Mouse (Mus musculus): ENCODE measurements around the gene Chst8. TPM values are rescaled to one million over a fixed set of nuclear protein-coding genes. Genes with fewer than 3 reads are reported as not detected.
A peak's percentile ranks its signal among the peaks of the same experiment; 100 is the strongest.

Gene Chst8
- total RNA-seq, 2 experiments from 2014 or later: 0.13 to 0.66 TPM

GRCm38 (mm10) chr7:34722151-34722550, 90.4 kb downstream of the Chst8 start:
- intact Hi-C loops (cut with DNase I; ENCODE audit: low total_unique reads): no loop called here
- DNase-seq: no peak

DNA sequence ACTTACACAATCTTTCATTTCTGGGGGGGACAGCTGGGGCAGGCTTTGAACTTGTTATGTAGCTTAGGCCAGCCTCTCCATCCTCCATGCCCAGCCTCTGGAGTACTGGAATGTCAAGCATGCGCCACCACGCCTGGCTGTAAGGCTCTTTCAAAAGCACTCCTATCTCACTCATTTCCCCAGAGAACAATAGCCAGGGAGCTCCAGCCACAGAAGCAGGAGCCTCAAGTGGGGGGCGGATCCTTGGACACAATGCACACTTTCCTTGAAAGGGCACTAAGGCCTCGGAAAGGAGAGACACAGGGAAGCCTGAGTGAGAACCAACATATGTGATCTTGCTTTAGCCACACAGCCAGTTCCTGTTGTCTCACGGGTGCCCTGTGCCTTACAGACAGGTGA, 90.9 kb downstream of the Chst8 start:
- intact Hi-C loops (cut with DNase I; ENCODE audit: low total_unique reads): no loop called here
- no peak for DNase-seq

DNA sequence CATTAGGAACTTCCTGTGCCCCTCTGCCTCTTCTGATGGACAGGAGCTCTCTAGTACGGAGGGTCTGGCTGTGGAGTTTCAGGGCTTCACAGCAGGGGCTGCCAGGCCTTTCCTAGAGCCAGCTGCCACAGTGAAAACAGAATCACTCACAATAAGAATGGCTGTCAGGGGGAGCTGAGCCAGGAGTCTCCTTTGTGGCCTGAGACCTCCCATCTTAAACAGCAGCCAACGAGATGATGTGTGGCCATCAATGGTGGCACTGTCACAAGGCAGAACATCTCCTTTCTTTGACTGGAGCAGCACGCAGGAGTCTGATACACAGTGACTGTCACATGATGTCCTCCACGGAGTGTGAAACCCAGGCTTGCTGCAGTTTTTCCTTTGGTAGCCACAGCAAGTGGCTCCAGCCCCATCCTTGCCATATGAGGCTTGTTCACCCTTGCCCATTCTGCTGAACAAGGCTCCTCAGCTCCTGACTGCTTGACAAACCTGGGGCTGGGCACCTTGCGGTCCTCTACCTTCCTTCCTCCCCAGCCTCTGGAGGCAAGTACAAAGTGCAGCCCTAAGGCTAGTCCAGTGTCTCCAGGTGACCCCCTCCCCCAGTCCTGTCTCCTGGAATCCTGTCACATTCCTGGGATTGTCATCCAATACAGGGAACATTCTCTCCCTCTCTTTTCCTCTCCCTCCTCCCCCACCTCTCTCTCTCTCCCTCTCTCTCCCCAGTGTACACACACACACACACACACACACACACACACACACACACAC, 91.4 kb downstream of the Chst8 start:
- intact Hi-C loops (cut with DNase I; ENCODE audit: low total_unique reads): no loop called here
- no peak for DNase-seq

DNA sequence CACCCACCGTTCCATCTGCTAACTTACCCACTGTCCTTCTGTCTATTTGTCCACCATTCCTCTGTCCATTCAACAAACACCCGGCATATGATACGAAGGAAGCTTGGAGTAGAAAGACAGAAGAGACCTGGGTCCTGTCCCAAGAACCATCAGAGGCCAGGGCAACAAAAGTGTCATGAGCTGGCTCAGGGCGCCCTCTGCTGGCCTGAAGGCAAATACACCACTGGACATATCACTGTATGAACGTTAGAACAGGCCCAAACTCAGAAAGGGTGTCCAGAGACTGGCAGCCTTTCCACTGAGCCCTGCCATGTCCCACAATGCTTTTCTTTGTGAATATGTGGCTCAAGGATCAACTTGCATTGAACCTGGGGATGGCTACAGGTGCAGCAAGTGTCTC, 92.9 kb downstream of the Chst8 start:
- intact Hi-C loops (cut with DNase I; ENCODE audit: low total_unique reads): loop anchor here (2.0 kb wide), 1 partner anchor 43 kb away; no protein-coding TSS in a partner anchor

GRCm38 (mm10) chr7:34718651-34719050, 93.9 kb downstream of the Chst8 start:
- intact Hi-C loops (cut with DNase I; ENCODE audit: low total_unique reads): loop anchor here (2.0 kb wide), 1 partner anchor 42 kb away; no protein-coding TSS in a partner anchor
- peak; percentile 29 for DNase-seq

More for the DNA sequence above, 92.9 kb downstream of the Chst8 start:
- peak; percentile 69 for DNase-seq

GRCm38 (mm10) chr7:34717161-34717810, 95.2 kb downstream of the Chst8 start:
- intact Hi-C loops (cut with DNase I; ENCODE audit: low total_unique reads): no loop called here
- DNase-seq: no peak

GRCm38 (mm10) chr7:34714848-34715460, 97.6 kb downstream of the Chst8 start:
- DNase-seq: no peak
- intact Hi-C loops (cut with DNase I; ENCODE audit: low total_unique reads): no loop called here

GRCm38 (mm10) chr7:34709111-34709510, 103.4 kb downstream of the Chst8 start:
- DNase-seq: peak; percentile 32
- intact Hi-C loops (cut with DNase I; ENCODE audit: low total_unique reads): no loop called here

DNA sequence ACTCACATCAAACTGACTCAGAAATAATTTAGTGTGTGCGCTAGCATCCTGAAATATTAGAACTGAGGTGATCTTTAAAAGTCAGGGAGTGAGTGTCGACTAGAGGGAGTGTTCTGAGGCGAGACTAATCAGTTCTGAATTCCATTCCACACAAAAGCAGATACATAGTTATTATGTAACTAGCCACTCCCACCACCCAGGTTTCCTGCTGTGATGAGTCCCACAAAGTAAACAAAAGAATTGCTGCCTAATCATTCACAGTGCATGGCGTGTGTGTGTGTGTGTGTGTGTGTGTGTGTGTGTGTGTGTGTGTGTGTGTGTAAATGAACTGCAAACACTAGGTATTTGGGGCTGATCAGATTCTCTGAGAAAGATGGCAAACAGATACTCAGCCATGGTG, 108.1 kb downstream of the Chst8 start:
- DNase-seq: no peak
- intact Hi-C loops (cut with DNase I; ENCODE audit: low total_unique reads): no loop called here

DNA sequence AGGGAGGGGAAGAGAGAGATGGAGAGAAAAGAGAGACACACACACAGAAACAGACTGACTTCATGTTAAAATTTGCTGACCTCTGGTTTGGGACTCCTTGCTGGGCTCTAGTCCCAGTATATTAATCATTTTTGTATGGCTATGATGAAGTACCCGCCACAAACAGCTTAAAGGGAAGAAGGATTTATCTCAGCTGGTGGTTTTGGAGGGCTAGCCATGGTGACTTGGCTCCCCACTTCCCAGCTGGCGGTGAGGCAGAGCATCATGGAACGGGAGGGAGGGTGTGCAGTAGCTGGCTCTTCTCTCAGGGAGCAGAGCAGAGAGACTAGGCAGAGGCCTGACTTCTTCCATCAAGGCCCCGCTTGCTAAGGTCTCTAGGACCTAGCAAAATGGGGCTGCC, 109.1 kb downstream of the Chst8 start:
- DNase-seq: no peak
- intact Hi-C loops (cut with DNase I; ENCODE audit: low total_unique reads): no loop called here

- DNase-seq: peak; percentile 31
- intact Hi-C loops (cut with DNase I; ENCODE audit: low total_unique reads): no loop called here
Observed at GRCm38 (mm10) chr7:34702718-34703351, 109.7 kb downstream of the Chst8 start.

- intact Hi-C loops (cut with DNase I; ENCODE audit: low total_unique reads): no loop called here
- no peak for DNase-seq
Observed at GRCm38 (mm10) chr7:34699888-34700287, 112.6 kb downstream of the Chst8 start.

- intact Hi-C loops (cut with DNase I; ENCODE audit: low total_unique reads): no loop called here
Observed at GRCm38 (mm10) chr7:34698221-34698620, 114.3 kb downstream of the Chst8 start.

GRCm38 (mm10) chr7:34696086-34696485, 116.4 kb downstream of the Chst8 start:
- no peak for DNase-seq
- intact Hi-C loops (cut with DNase I; ENCODE audit: low total_unique reads): no loop called here

More at GRCm38 (mm10) chr7:34698221-34698620, 114.3 kb downstream of the Chst8 start:
- no peak for DNase-seq

DNA sequence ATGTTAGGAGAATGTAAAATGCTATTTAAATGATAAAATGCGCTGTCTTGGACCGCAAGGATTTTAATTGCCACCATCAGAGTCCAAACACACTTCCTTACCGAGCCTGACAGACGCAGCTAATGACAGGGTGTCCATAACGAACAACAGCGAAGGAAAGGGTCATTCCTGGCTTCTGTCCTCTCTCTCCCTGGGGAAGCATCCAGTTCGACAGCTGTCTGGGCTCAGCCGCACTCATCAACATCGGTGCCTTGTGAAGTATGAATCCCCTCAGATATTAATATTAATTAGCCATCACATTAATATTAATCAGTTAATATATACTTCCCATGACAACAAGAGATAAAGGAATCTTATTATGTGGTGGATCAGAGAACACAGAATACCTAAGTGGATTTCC, 117.6 kb downstream of the Chst8 start:
- intact Hi-C loops (cut with DNase I; ENCODE audit: low total_unique reads): no loop called here
- DNase-seq: no peak

DNA sequence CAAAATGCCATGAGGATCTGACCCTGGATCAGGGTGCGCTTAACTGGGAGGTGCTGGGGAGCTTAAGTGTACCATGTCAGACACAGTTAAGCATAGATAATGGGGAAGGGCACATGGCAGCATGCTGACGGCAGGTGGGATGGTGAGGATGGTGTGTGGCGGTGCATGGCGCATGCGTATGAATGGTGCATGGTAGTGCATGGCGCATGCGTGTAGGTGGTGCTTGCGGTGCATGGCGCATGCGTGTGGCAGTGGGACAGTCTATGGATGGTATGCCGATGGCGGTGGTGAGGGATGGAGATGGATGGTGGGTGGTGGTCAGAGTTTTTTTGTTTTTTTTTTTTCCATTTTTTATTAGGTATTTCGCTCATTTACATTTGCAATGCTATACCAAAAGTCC, 118.6 kb downstream of the Chst8 start:
- intact Hi-C loops (cut with DNase I; ENCODE audit: low total_unique reads): no loop called here
- no peak for DNase-seq

DNA sequence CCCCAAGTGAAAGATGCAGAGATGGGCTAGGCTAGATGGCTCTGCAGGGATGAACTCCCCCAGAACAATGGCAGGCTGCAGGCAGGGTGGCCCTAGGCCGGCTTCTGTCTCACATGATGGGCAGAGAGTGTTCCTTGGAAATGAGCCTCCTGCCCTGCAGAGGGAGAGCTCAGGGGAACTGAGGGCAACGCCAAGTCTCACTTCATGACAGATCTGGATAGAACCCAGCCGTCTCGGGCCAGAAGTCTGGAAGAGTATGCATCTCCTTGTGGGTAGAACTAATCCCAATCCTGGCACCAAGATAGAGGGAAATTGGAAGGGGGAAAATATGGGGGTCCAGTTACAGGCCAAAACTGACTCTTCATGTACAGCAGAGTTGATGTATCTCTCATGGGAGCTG, 119.4 kb downstream of the Chst8 start:
- DNase-seq: no peak
- intact Hi-C loops (cut with DNase I; ENCODE audit: low total_unique reads): no loop called here

DNA sequence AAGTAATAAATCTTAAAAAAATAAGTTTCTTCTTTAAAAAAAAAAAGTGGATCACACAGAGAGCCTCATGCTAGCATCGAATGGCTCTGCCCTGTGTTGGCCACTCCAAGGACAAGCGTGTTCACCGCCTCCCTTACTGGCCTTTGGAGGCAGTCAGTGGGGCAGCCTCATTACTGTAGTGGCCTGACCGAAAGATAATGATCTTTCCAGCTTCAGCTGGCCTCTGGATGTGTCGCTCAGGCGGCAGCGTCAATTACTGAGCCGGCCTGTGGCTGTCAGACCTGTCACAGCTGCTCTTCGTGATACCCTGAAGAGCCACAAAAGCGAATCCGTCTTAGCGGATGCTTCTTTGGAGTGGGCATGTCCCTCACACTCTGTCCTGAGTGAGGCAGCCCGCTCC, 122.4 kb downstream of the Chst8 start:
- no peak for DNase-seq
- intact Hi-C loops (cut with DNase I; ENCODE audit: low total_unique reads): no loop called here

GRCm38 (mm10) chr7:34689028-34689427, 123.5 kb downstream of the Chst8 start:
- intact Hi-C loops (cut with DNase I; ENCODE audit: low total_unique reads): no loop called here
- no peak for DNase-seq

- intact Hi-C loops (cut with DNase I; ENCODE audit: low total_unique reads): no loop called here
- DNase-seq: no peak
Observed at GRCm38 (mm10) chr7:34685801-34686200, 126.7 kb downstream of the Chst8 start.
